Mouse (Mus musculus) small intestine, adult 2 months (tissue): Measurements from ENCODE around the gene Tyms.

ENCODE experiments used
- CTCF ChIP-seq: fragments of 200-500 bp; IDR thresholded peaks from 2 replicates; pipeline ENCODE4 v1.5.1; 2012; ENCODE audit warnings: low read depth, mild to moderate bottlenecking, control low read depth, inconsistent platforms, low read length, moderate library complexity, mixed read lengths; ENCODE audit not compliant: insufficient replicate concordance, insufficient read length; ENCODE audit errors: extremely low read depth
- POLR2A ChIP-seq: fragments of 200-500 bp; IDR thresholded peaks from 2 replicates; pipeline ENCODE4 v1.6.1; 2012; ENCODE audit warnings: low read depth, mild to moderate bottlenecking, control low read depth, inconsistent platforms, low read length, moderate library complexity

DNA sequence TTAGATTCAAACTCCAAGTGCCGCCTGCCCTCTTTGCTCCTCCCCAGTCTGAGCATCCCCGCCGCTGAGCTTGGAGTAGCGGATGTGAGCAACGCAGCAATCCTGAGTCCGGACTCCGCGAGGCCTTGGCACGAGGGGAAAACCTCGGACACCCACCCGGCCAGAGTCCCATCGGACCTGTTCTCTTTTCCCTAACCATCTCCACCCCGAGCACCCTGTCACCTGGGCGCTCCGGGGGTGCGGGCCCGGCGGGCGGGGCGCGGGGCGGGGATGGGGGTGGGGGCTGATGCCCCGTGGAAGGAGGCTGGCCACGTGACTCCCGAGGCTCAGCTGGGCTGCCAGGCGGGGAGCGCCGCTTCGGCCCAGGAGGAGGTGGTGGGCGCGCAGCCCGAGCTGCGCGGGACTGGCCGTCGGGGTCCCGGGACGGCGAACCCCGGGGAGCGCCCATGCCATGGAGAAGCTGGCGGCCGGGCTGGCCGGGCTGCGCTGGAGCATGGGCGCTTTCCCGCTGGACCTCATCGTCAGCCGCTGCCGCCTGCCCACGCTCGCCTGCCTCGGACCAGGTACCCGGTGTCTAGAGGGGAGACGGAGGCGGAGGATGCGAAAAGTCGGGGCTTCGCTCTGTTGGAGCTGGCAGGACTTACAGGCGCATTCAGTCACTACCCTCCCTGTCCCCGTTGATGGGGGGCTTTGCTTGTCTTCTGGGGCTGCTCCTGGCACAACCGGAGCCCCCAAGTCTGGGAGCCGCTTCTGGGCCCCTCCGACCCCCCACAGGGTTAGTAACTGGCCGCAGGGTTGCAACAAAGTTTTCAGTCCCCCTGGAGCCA is 31.6 kb upstream of the Tyms start, which contains the start of gene Garem2:
- TF ChIP-seq POLR2A (no peak), CTCF (no peak)
